Mouse (Mus musculus): ENCODE results near the gene Gm8232. TPM values are rescaled to one million over a fixed set of nuclear protein-coding genes. Genes with fewer than 3 reads are reported as not detected.
"Not testable (repeated sequence)": the region's sequence is repeated elsewhere in the genome, so short reads cannot be mapped to it uniquely, and the experiment has no call there.

Gm8232 gene
- total RNA-seq (2014; rRNA removed) (not detected in 2 replicates), polyA plus RNA-seq (2015; fragmentation: Nextera tagmentation; extraction: Ambion mirVana) (not detected in 2 replicates)

DNA sequence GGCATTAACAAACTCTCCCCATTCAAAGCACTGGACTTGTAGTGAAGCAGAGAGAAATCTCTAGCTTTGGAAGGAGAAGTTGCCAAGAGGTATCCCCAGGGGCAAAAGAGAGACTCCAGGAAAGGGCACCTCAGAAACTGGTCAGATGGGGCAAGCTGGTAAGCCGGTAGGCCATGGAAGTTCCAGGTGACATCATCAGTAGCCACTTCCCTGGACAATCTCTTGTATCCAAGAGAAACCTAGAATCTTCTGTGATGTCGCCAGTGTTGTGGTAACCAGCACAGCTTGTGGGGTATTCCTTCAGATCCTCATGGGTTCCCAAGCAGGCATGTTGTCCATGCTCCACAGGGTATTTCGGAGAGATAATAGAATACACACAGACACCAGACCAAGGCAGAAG is at the start of gene Gm8232:
Gene Gm8232 (plus strand): TSS at position 301 of the 400 bp plus-strand sequence.
- not testable (repeated sequence) for H3K27me3 ChIP-seq (ENCODE audit: insufficient read depth, low read length); ATAC-seq (ENCODE audit: low FRiP score); H3K4me3 ChIP-seq (ENCODE audit: low read depth, low read length); DNase-seq (ENCODE audit: low spot score); H3K27ac ChIP-seq (ENCODE audit: low read depth, low read length); H3K36me3 ChIP-seq (ENCODE audit: insufficient read depth, low read length); H3K9ac ChIP-seq (replicated peaks; ENCODE audit: low read length, poor library complexity, severe bottlenecking); H3K4me1 ChIP-seq (ENCODE audit: insufficient read depth, low read length); H3K9me3 ChIP-seq (ENCODE audit: low read length); H3K4me2 ChIP-seq (ENCODE audit: low read depth, low read length, poor library complexity, severe bottlenecking)
- WGBS = 92% methylated on average over 3 of the region's 3 CpGs

- H3K9me3 ChIP-seq (ENCODE audit: low read length); H3K4me1 ChIP-seq (ENCODE audit: insufficient read depth, low read length); H3K27me3 ChIP-seq (ENCODE audit: insufficient read depth, low read length); ATAC-seq (ENCODE audit: low FRiP score); H3K4me2 ChIP-seq (ENCODE audit: low read depth, low read length, poor library complexity, severe bottlenecking); H3K9ac ChIP-seq (replicated peaks; ENCODE audit: low read length, poor library complexity, severe bottlenecking); H3K4me3 ChIP-seq (ENCODE audit: low read depth, low read length); H3K36me3 ChIP-seq (ENCODE audit: insufficient read depth, low read length); H3K27ac ChIP-seq (ENCODE audit: low read depth, low read length); DNase-seq (ENCODE audit: low spot score): not testable (repeated sequence)
- 78% methylated on average over 3 of the region's 4 CpGs for WGBS
Measured at GRCm38 (mm10) chr14:44384233-44384632, 49.2 kb upstream of the Gm8232 start.

- not testable (repeated sequence) for H3K36me3 ChIP-seq (ENCODE audit: insufficient read depth, low read length); H3K9me3 ChIP-seq (ENCODE audit: low read length); H3K4me1 ChIP-seq (ENCODE audit: insufficient read depth, low read length); H3K27ac ChIP-seq (ENCODE audit: low read depth, low read length); ATAC-seq (ENCODE audit: low FRiP score); DNase-seq (ENCODE audit: low spot score); H3K4me3 ChIP-seq (ENCODE audit: low read depth, low read length); H3K27me3 ChIP-seq (ENCODE audit: insufficient read depth, low read length); H3K4me2 ChIP-seq (ENCODE audit: low read depth, low read length, poor library complexity, severe bottlenecking); H3K9ac ChIP-seq (replicated peaks; ENCODE audit: low read length, poor library complexity, severe bottlenecking)
- WGBS = no CpG with 5 or more reads among the region's 2 CpGs
Measured at GRCm38 (mm10) chr14:44410588-44410987, 22.8 kb upstream of the Gm8232 start, which contains the start of gene Gm3371. Gene Gm3371 (minus strand): TSS chr14:44410688.

Other genes with a start within 250 kb of the Gm8232 start
- gene Gm8212, start 236.0 kb upstream of the Gm8232 start, total RNA-seq (2014; rRNA removed) = not detected in 2 replicates
- 0.13 TPM in 1 of 2 replicates, not detected in the other for gene Gm8212, start 236.0 kb upstream of the Gm8232 start, polyA plus RNA-seq (2015; fragmentation: Nextera tagmentation; extraction: Ambion mirVana)
- not detected in 2 replicates for gene 4930503E14Rik, start 220.4 kb upstream of the Gm8232 start, total RNA-seq (2014; rRNA removed)
- not detected in 2 replicates for gene 4930503E14Rik, start 220.4 kb upstream of the Gm8232 start, polyA plus RNA-seq (2015; fragmentation: Nextera tagmentation; extraction: Ambion mirVana)
- gene Gm8220, start 148.1 kb upstream of the Gm8232 start, total RNA-seq (2014; rRNA removed) = not detected in 2 replicates
- gene Gm8220, start 148.1 kb upstream of the Gm8232 start, polyA plus RNA-seq (2015; fragmentation: Nextera tagmentation; extraction: Ambion mirVana) = not detected in 2 replicates
- not detected in 2 replicates for gene Gm5930, start 95.1 kb upstream of the Gm8232 start, total RNA-seq (2014; rRNA removed)
- not detected in 2 replicates for gene Gm5930, start 95.1 kb upstream of the Gm8232 start, polyA plus RNA-seq (2015; fragmentation: Nextera tagmentation; extraction: Ambion mirVana)
- gene Gm8229, start 68.3 kb upstream of the Gm8232 start, total RNA-seq (2014; rRNA removed) = 0.24 TPM in 1 of 2 replicates, not detected in the other
- gene Gm8229, start 68.3 kb upstream of the Gm8232 start, polyA plus RNA-seq (2015; fragmentation: Nextera tagmentation; extraction: Ambion mirVana) = not detected in 2 replicates
- gene Gm3371, start 22.9 kb upstream of the Gm8232 start, total RNA-seq (2014; rRNA removed) = not detected in 2 replicates
- gene Gm3371, start 22.9 kb upstream of the Gm8232 start, polyA plus RNA-seq (2015; fragmentation: Nextera tagmentation; extraction: Ambion mirVana) = not detected in 2 replicates
- 0.44 TPM in 1 of 2 replicates, not detected in the other for gene BC061237, start 58.8 kb downstream of the Gm8232 start, total RNA-seq (2014; rRNA removed)
- not detected in 2 replicates for gene BC061237, start 58.8 kb downstream of the Gm8232 start, polyA plus RNA-seq (2015; fragmentation: Nextera tagmentation; extraction: Ambion mirVana)
- not detected in 2 replicates for gene Gm17093, start 84.6 kb downstream of the Gm8232 start, total RNA-seq (2014; rRNA removed)
- not detected in 2 replicates for gene Gm17093, start 84.6 kb downstream of the Gm8232 start, polyA plus RNA-seq (2015; fragmentation: Nextera tagmentation; extraction: Ambion mirVana)
- gene Gm8247, start 149.5 kb downstream of the Gm8232 start, total RNA-seq (2014; rRNA removed) = not detected in 2 replicates
- gene Gm8247, start 149.5 kb downstream of the Gm8232 start, polyA plus RNA-seq (2015; fragmentation: Nextera tagmentation; extraction: Ambion mirVana) = not detected in 2 replicates
- not detected in 2 replicates for gene Gm5624, start 194.3 kb downstream of the Gm8232 start, total RNA-seq (2014; rRNA removed)
- gene Gm5624, start 194.3 kb downstream of the Gm8232 start, polyA plus RNA-seq (2015; fragmentation: Nextera tagmentation; extraction: Ambion mirVana) = not detected in 2 replicates

Measured in midbrain, postnatal 0 days (tissue).